Mouse (Mus musculus): ENCODE data around the gene Gm7138. TPM values are rescaled to one million over a fixed set of nuclear protein-coding genes. Genes with fewer than 3 reads are reported as not detected.
"Not testable (repeated sequence)": the region's sequence is repeated elsewhere in the genome, so short reads cannot be mapped to it uniquely, and the experiment has no call there.

Gm7138 gene
- total and polyA plus RNA-seq, 2 experiments from 2014 or later = not detected

- not testable (repeated sequence) for DNase-seq (ENCODE audit: low spot score); H3K4me2 ChIP-seq (ENCODE audit: low read depth, low read length, poor library complexity, severe bottlenecking); H3K27me3 ChIP-seq (ENCODE audit: insufficient read depth, low read length); H3K4me3 ChIP-seq (ENCODE audit: low read depth, low read length); H3K36me3 ChIP-seq (ENCODE audit: insufficient read depth, low read length); H3K4me1 ChIP-seq (ENCODE audit: insufficient read depth, low read length); H3K27ac ChIP-seq (ENCODE audit: low read depth, low read length); H3K9me3 ChIP-seq (ENCODE audit: low read length); ATAC-seq (ENCODE audit: low FRiP score); H3K9ac ChIP-seq (replicated peaks; ENCODE audit: low read length, poor library complexity, severe bottlenecking)
- WGBS = 60% methylated on average over 3 of the region's 3 CpGs
- TF ChIP-seq CTCF (IDR thresholded peaks at IDR 0.05) = 0 out of 2 replicates have a peak, but pooled peaks have one; percentile 9
Measured at GRCm38 (mm10) chr10:77752312-77752711, 24.4 kb downstream of the Gm7138 start.

GRCm38 (mm10) chr10:77751254-77751653 is 25.5 kb downstream of the Gm7138 start, which contains the start of gene Gm9736:
Gene Gm9736, minus strand, starts transcription at chr10:77751354.
- H3K36me3 ChIP-seq (ENCODE audit: insufficient read depth, low read length); H3K4me1 ChIP-seq (ENCODE audit: insufficient read depth, low read length); H3K4me2 ChIP-seq (ENCODE audit: low read depth, low read length, poor library complexity, severe bottlenecking); H3K4me3 ChIP-seq (ENCODE audit: low read depth, low read length); H3K9me3 ChIP-seq (ENCODE audit: low read length); H3K27ac ChIP-seq (ENCODE audit: low read depth, low read length); H3K27me3 ChIP-seq (ENCODE audit: insufficient read depth, low read length); DNase-seq (ENCODE audit: low spot score); H3K9ac ChIP-seq (replicated peaks; ENCODE audit: low read length, poor library complexity, severe bottlenecking); ATAC-seq (ENCODE audit: low FRiP score): not testable (repeated sequence)
- 44% methylated on average over 1 of the region's 1 CpGs for WGBS

GRCm38 (mm10) chr10:77750686-77751085 is 26.1 kb downstream of the Gm7138 start:
- not testable (repeated sequence) for H3K27me3 ChIP-seq (ENCODE audit: insufficient read depth, low read length); H3K9ac ChIP-seq (replicated peaks; ENCODE audit: low read length, poor library complexity, severe bottlenecking); H3K27ac ChIP-seq (ENCODE audit: low read depth, low read length); H3K4me1 ChIP-seq (ENCODE audit: insufficient read depth, low read length); H3K9me3 ChIP-seq (ENCODE audit: low read length); DNase-seq (ENCODE audit: low spot score); ATAC-seq (ENCODE audit: low FRiP score); H3K4me3 ChIP-seq (ENCODE audit: low read depth, low read length); H3K36me3 ChIP-seq (ENCODE audit: insufficient read depth, low read length); H3K4me2 ChIP-seq (ENCODE audit: low read depth, low read length, poor library complexity, severe bottlenecking)
- WGBS = 63% methylated on average over 1 of the region's 1 CpGs

GRCm38 (mm10) chr10:77741924-77742688 is 34.6 kb downstream of the Gm7138 start, which contains the start of gene Gm18596:
Gene Gm18596, minus strand, starts transcription at chr10:77742638.
- not testable (repeated sequence) for H3K27me3 ChIP-seq (ENCODE audit: insufficient read depth, low read length); H3K27ac ChIP-seq (ENCODE audit: low read depth, low read length); ATAC-seq (ENCODE audit: low FRiP score); H3K36me3 ChIP-seq (ENCODE audit: insufficient read depth, low read length); H3K9me3 ChIP-seq (ENCODE audit: low read length); H3K4me1 ChIP-seq (ENCODE audit: insufficient read depth, low read length); DNase-seq (ENCODE audit: low spot score); H3K4me3 ChIP-seq (ENCODE audit: low read depth, low read length); H3K4me2 ChIP-seq (ENCODE audit: low read depth, low read length, poor library complexity, severe bottlenecking); H3K9ac ChIP-seq (replicated peaks; ENCODE audit: low read length, poor library complexity, severe bottlenecking)
- WGBS = 55% methylated on average over 4 of the region's 5 CpGs

GRCm38 (mm10) chr10:77738929-77739328 is 37.8 kb downstream of the Gm7138 start:
- no peak for TF ChIP-seq CTCF (IDR thresholded peaks at IDR 0.05)
- ATAC-seq (ENCODE audit: low FRiP score) (no peak), DNase-seq (ENCODE audit: low spot score) (no peak)

GRCm38 (mm10) chr10:77735928-77736327 is 40.8 kb downstream of the Gm7138 start:
- WGBS = 93% methylated on average over 1 of the region's 1 CpGs
- no peak for DNase-seq (ENCODE audit: low spot score)

More at GRCm38 (mm10) chr10:77738929-77739328, 37.8 kb downstream of the Gm7138 start:
- H3K4me3 ChIP-seq (ENCODE audit: low read depth, low read length) = no peak overlapping the region
- WGBS = 93% methylated on average over 4 of the region's 4 CpGs
- H3K4me2 ChIP-seq (ENCODE audit: low read depth, low read length, poor library complexity, severe bottlenecking) = no peak overlapping the region
- no peaks in the 10 kb centered on the region for H3K4me1 ChIP-seq (ENCODE audit: insufficient read depth, low read length)
- H3K27me3 ChIP-seq (ENCODE audit: insufficient read depth, low read length) = no peaks in the 10 kb centered on the region
- no peak overlapping the region for H3K9ac ChIP-seq (replicated peaks; ENCODE audit: low read length, poor library complexity, severe bottlenecking)
- no peaks in the 10 kb centered on the region for H3K9me3 ChIP-seq (ENCODE audit: low read length)
- no peak overlapping the region for H3K27ac ChIP-seq (ENCODE audit: low read depth, low read length)
- H3K36me3 ChIP-seq (ENCODE audit: insufficient read depth, low read length) = no peaks in the 10 kb centered on the region

More at GRCm38 (mm10) chr10:77735928-77736327, 40.8 kb downstream of the Gm7138 start:
- H3K27ac ChIP-seq (ENCODE audit: low read depth, low read length) = no peak overlapping the region
- H3K4me3 ChIP-seq (ENCODE audit: low read depth, low read length) = no peak overlapping the region
- no peak for ATAC-seq (ENCODE audit: low FRiP score)
- H3K4me2 ChIP-seq (ENCODE audit: low read depth, low read length, poor library complexity, severe bottlenecking) = no peak overlapping the region
- no peaks in the 10 kb centered on the region for H3K9me3 ChIP-seq (ENCODE audit: low read length)
- H3K36me3 ChIP-seq (ENCODE audit: insufficient read depth, low read length) = no peaks in the 10 kb centered on the region
- no peak overlapping the region for H3K9ac ChIP-seq (replicated peaks; ENCODE audit: low read length, poor library complexity, severe bottlenecking)
- no peaks in the 10 kb centered on the region for H3K27me3 ChIP-seq (ENCODE audit: insufficient read depth, low read length)
- TF ChIP-seq CTCF (IDR thresholded peaks at IDR 0.05) = no peak
- no peaks in the 10 kb centered on the region for H3K4me1 ChIP-seq (ENCODE audit: insufficient read depth, low read length)
